Mouse (Mus musculus) splenic B cell, adult 2 months (primary cell): ENCODE measurements around the gene Slc22a30.
"Not testable (repeated sequence)": the region's sequence is repeated elsewhere in the genome, so short reads cannot be mapped to it uniquely, and the experiment has no call there.

Experiments
- DNase-seq: peaks from one replicate; pipeline ENCODE4 v3.0.0-alpha.2; 2011; ENCODE audit warnings: low read depth, low spot score
- H3K27me3 ChIP-seq: 2 replicates; pipeline ENCODE4 v1.6.1; 2012; ENCODE audit warnings: mild to moderate bottlenecking, low read length, moderate library complexity, mixed read lengths; ENCODE audit not compliant: control insufficient read depth, poor library complexity, insufficient read depth, severe bottlenecking
- H3K36me3 ChIP-seq: 2 replicates; pipeline ENCODE4 v1.6.1; 2012; ENCODE audit warnings: mild to moderate bottlenecking, low read length, moderate library complexity, mixed read lengths; ENCODE audit not compliant: control insufficient read depth, poor library complexity, insufficient read depth, severe bottlenecking

The Slc22a30 gene

DNA sequence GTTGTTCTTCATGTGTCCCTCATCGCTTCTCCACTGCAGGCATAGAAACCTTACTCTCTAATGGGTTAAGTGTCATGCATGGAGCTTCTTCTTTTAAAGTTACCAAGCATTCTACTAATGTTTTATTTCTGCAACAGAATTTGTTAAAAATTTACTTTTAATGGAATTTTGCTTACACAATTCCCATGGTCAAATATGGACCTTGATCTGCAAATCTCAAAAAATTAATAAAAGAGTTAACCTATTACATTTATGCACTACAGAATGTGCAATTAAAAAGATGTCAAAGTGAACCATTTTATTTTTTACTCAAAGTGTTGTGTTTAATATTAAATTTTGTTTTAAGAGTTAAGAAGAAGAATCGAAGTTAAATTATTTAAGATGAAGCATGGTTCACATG lies at the start of gene Slc22a30:
TSS of gene Slc22a30 (minus strand) at position 101 of the 400 bp plus-strand sequence.
- H3K36me3 ChIP-seq, DNase-seq, H3K27me3 ChIP-seq: not testable (repeated sequence)

DNA sequence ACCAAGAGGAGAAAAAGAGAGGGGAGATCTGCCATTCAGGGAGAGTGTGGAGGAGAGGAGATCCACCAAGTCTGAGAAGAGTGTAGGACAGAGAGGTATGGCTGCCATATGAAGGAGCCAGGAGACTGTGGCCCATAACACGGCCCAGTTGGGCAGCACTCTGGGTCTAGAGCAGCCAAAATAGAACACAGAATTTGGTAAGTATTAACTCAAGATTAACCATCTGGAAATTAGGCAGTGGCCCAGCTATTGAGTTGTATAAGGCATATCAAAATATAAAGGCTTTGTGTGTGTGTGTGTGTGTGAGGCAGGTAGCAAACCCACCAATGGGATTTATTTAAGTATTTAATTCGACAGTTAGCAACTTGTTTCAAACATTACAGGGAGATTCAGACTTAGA lies 43.4 kb upstream of the Slc22a30 start:
- no peak for DNase-seq
- Histone ChIP-seq H3K36me3 (no peaks in the 10 kb centered on the region), H3K27me3 (no peaks in the 10 kb centered on the region)

DNA sequence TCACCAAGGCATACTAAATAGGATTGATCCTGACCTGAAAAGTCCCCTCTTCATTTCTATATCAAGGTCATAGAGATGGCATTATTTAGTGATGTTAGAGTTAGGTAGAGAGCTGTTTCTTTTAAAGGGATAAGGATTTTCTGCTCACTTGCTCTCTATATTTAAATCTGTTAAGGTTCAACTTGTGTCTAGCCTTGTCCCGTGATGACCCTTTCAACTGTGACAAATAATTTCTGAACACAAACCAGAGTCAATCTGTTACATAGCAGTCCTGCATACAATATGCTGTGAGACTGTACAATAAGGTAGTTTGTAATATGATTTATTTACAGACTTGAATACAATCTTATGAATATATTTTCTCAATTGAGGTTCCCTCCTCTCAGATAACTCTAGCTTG lies 42.6 kb upstream of the Slc22a30 start:
- no peaks in the 10 kb centered on the region for H3K27me3 ChIP-seq
- DNase-seq: no peak
- H3K36me3 ChIP-seq: no peaks in the 10 kb centered on the region

DNA sequence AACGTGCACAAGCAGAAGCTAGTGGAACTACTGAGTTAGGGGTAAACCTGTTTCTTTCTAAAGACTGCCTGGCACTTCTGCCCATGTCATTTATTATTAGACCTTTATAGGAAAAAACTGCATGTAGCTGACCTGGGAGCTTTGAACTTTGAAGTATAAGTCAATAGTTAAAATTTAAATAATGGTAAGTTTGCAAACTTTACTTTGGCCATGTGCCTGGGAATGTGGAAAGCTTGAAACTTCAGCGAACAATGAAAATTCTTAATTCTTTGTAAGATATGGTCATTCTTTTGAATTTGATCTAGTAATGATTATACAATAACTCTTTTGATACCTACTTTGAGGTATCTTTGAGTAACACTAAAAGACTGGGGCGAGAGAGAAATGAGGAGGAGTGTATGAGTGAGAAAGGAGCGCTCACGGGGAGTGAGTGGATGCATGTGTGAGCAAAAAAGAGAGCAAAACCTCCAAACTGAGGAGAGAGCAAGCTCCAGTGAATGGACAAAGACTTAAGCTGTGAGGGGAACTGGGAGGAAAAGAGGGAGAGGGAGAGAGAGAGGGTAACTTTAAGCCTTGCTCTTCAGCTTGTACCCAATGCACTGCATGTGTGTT lies 26.2 kb upstream of the Slc22a30 start:
- Histone ChIP-seq H3K27me3 (no peaks in the 10 kb centered on the region), H3K36me3 (no peaks in the 10 kb centered on the region)
- no peak for DNase-seq

DNA sequence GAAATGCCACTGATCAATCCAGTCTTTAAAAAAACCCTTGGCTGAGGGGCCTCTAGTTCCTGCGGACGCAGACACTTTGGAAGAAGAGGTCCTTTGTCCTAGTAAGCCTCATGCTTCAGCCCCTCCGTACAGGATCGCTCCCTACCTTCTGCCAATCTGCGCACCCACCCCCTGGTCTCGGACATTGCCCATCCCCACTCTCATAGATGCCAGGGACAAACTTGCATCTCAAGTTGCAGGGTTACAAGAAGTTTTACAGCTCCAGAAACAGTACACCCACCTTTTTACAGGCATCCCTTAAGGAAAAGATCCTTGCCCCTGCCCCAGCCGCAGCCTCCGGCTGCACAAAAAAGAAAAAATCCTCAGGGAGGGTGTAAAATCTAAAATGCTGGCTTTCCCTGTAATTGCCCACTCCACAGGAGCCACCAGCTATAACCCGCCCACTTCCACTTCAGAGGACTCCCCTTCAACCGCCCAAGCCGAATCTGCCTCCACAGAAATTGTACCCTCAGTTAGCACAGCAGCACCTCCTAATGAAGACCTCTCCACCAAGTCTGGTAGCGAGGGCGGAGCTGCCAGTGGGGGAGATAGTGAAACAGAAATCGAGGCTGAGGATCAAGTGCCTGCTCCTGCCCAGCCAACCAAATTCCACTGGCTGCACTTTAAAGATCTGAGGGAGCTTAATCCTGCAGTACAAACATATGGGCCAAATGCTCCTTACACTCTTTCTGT lies 2.5 kb upstream of the Slc22a30 start:
- not testable (repeated sequence) for H3K27me3 ChIP-seq, DNase-seq, H3K36me3 ChIP-seq
